Mouse (Mus musculus) liver, postnatal 0 days (tissue): ENCODE measurements around the gene Gm20388. TPM values are rescaled to one million over a fixed set of nuclear protein-coding genes. Genes with fewer than 3 reads are reported as not detected.

Experiments
- ATAC-seq: fragments of 200-750 bp; cut with Nextera tagmentation; 2 replicates; pipeline ENCODE4 v1.8.0; 2017; ENCODE audit warnings: mild to moderate bottlenecking, moderate library complexity
- DNase-seq: peaks from one replicate; pipeline ENCODE4 v3.0.0-alpha.2; 2016
- H3K27ac ChIP-seq: fragments of 300-500 bp; sonication (generic); 2 replicates; pipeline ENCODE4 v1.5.1; 2014; ENCODE audit warnings: antibody characterized with exemption, moderate library complexity, mild to moderate bottlenecking, low read depth
- H3K27me3 ChIP-seq: fragments of 300-500 bp; sonication (generic); 2 replicates; pipeline ENCODE4 v1.6.1; 2014; ENCODE audit warnings: low read length, control low read depth, mixed read lengths; ENCODE audit not compliant: insufficient read depth
- H3K36me3 ChIP-seq: fragments of 300-500 bp; sonication (generic); replicated peaks from 2 replicates; pipeline ENCODE4 v1.6.1; 2014; ENCODE audit warnings: mild to moderate bottlenecking, control low read depth, low read length, moderate library complexity, mixed read lengths; ENCODE audit not compliant: insufficient read depth
- H3K4me1 ChIP-seq: fragments of 300-500 bp; sonication (generic); 2 replicates; pipeline ENCODE4 v1.6.1; 2014; ENCODE audit warnings: antibody characterized with exemption, mild to moderate bottlenecking, control low read depth; ENCODE audit not compliant: insufficient read depth
- H3K4me2 ChIP-seq: fragments of 300-500 bp; sonication (generic); 2 replicates; pipeline ENCODE4 v1.6.1; 2014; ENCODE audit warnings: low read depth, mild to moderate bottlenecking, low read length, moderate library complexity, mixed read lengths
- H3K4me3 ChIP-seq: fragments of 300-500 bp; sonication (generic); 2 replicates; pipeline ENCODE4 v1.5.1; 2014; ENCODE audit warnings: low read depth, low read length
- H3K9ac ChIP-seq: fragments of 300-500 bp; sonication (generic); replicated peaks from 2 replicates; pipeline ENCODE4 v1.6.1; 2014; ENCODE audit warnings: mild to moderate bottlenecking, moderate library complexity
- H3K9me3 ChIP-seq: fragments of 300-500 bp; sonication (generic); 2 replicates; pipeline ENCODE4 v1.6.1; 2016; ENCODE audit warnings: mild to moderate bottlenecking, control low read depth, low read length, mixed read lengths
- CTCF ChIP-seq: sonication (generic); IDR thresholded peaks from 2 replicates; pipeline ENCODE4 v1.5.1; 2016; ENCODE audit warnings: antibody characterized with exemption, low read depth
- EP300 ChIP-seq: IDR thresholded peaks from 2 replicates; pipeline ENCODE4 v1.6.1; 2016; ENCODE audit warnings: antibody characterized with exemption, low read depth, mild to moderate bottlenecking
- WGBS: fragments of 180-500 bp; shearing (Covaris S2); extraction: QIAGEN DNeasy Blood & Tissue Kit; methylation state at CpG from one replicate; pipeline ENCODE4 v1.1.7; 2014; ENCODE audit not compliant: insufficient replicate concordance; 5-methylcytosine and 5-hydroxymethylcytosine counted together
- polyA plus RNA-seq: library from polyadenylated mRNA; unstranded; fragments of >200 nt; fragmentation: Nextera tagmentation; extraction: Ambion mirVana; gene quantifications from 2 replicates; pipeline ENCODE4 v1.2.1, GENCODE M21; 2015

Gene Gm20388
- polyA plus RNA-seq, 1 experiment from 2014 or later, result not detected

- H3K4me1 ChIP-seq, result peaks cover 6% of the 10 kb centered on the region; the same call in 1 of the 2 replicates
- no peaks in the 10 kb centered on the region for H3K9me3 ChIP-seq
- ATAC-seq, result no peak
- TF ChIP-seq EP300 (no peak), CTCF (no peak)
- H3K4me3 ChIP-seq, result no peak overlapping the region
- no peak overlapping the region for H3K4me2 ChIP-seq
- H3K36me3 ChIP-seq, result no peaks in the 10 kb centered on the region
- H3K27ac ChIP-seq, result no peak overlapping the region
- no peak overlapping the region for H3K9ac ChIP-seq
- WGBS, result 50% methylated on average over 19 of the region's 19 CpGs
- peaks cover 51% of the 10 kb centered on the region for H3K27me3 ChIP-seq
- DNase-seq, result no peak
These were observed 2831.8 kb downstream of the Gm20388 start for GRCm38 (mm10) chr8:122742471-122742870.

GRCm38 (mm10) chr8:122745022-122745749, 2834.5 kb downstream of the Gm20388 start:
- H3K4me2 ChIP-seq, result no peak overlapping the region
- no peak overlapping the region for H3K4me3 ChIP-seq
- H3K27ac ChIP-seq, result no peak overlapping the region
- H3K36me3 ChIP-seq, result no peaks in the 10 kb centered on the region
- TF ChIP-seq CTCF, result no peak
- TF ChIP-seq EP300, result no peak
- H3K9ac ChIP-seq, result no peak overlapping the region
- no peaks in the 10 kb centered on the region for H3K9me3 ChIP-seq
- DNase-seq (no peak), ATAC-seq (no peak)
- H3K27me3 ChIP-seq, result peaks cover 44% of the 10 kb centered on the region
- 47% methylated on average over 17 of the region's 17 CpGs for WGBS
- H3K4me1 ChIP-seq, result peaks cover 4% of the 10 kb centered on the region; the same call in 1 of the 2 replicates

GRCm38 (mm10) chr8:122745750-122746275, 2835.2 kb downstream of the Gm20388 start:
- no peak overlapping the region for H3K27ac ChIP-seq
- no peaks in the 10 kb centered on the region for H3K4me1 ChIP-seq
- H3K36me3 ChIP-seq, result no peaks in the 10 kb centered on the region
- peaks cover 42% of the 10 kb centered on the region for H3K27me3 ChIP-seq
- ATAC-seq (no peak), DNase-seq (no peak)
- H3K4me2 ChIP-seq, result no peak overlapping the region
- H3K9ac ChIP-seq, result no peak overlapping the region
- H3K9me3 ChIP-seq, result no peaks in the 10 kb centered on the region
- TF ChIP-seq CTCF (no peak), EP300 (no peak)
- 58% methylated on average over 16 of the region's 16 CpGs for WGBS
- H3K4me3 ChIP-seq, result no peak overlapping the region

- Histone ChIP-seq H3K4me1 (no peaks in the 10 kb centered on the region), H3K9me3 (no peaks in the 10 kb centered on the region), H3K9ac (no peak overlapping the region), H3K4me2 (no peak overlapping the region), H3K27me3 (peaks cover 37% of the 10 kb centered on the region; the same call in 1 of the 2 replicates), H3K27ac (no peak overlapping the region), H3K36me3 (no peaks in the 10 kb centered on the region), H3K4me3 (no peak overlapping the region)
- DNase-seq (no peak), ATAC-seq (no peak)
- WGBS, result 49% methylated on average over 7 of the region's 7 CpGs
- TF ChIP-seq EP300 (no peak), CTCF (no peak)
These were observed 2835.8 kb downstream of the Gm20388 start for GRCm38 (mm10) chr8:122746439-122746838.

- H3K4me3 ChIP-seq, result no peak overlapping the region
- H3K27ac ChIP-seq, result no peak overlapping the region
- ATAC-seq (no peak), DNase-seq (no peak)
- TF ChIP-seq CTCF, result no peak
- no peak for TF ChIP-seq EP300
- no peaks in the 10 kb centered on the region for H3K9me3 ChIP-seq
- peaks cover 25% of the 10 kb centered on the region; the same call in 1 of the 2 replicates for H3K27me3 ChIP-seq
- no peak overlapping the region for H3K9ac ChIP-seq
- H3K4me2 ChIP-seq, result no peak overlapping the region
- H3K36me3 ChIP-seq, result no peaks in the 10 kb centered on the region
- WGBS, result 73% methylated on average over 1 of the region's 1 CpGs
- no peaks in the 10 kb centered on the region for H3K4me1 ChIP-seq
These were observed 2837.2 kb downstream of the Gm20388 start for GRCm38 (mm10) chr8:122747825-122748224.

GRCm38 (mm10) chr8:122749333-122749958, 2838.8 kb downstream of the Gm20388 start:
- WGBS, result 56% methylated on average over 6 of the region's 6 CpGs
- ATAC-seq, result no peak
- H3K27me3 ChIP-seq, result peaks cover 17% of the 10 kb centered on the region; the same call in 1 of the 2 replicates

More at GRCm38 (mm10) chr8:122749333-122749958, 2838.8 kb downstream of the Gm20388 start:
- Histone ChIP-seq H3K9ac (no peak overlapping the region), H3K36me3 (no peaks in the 10 kb centered on the region), H3K27ac (no peak overlapping the region), H3K4me3 (no peak overlapping the region), H3K4me2 (no peak overlapping the region), H3K4me1 (no peaks in the 10 kb centered on the region), H3K9me3 (no peaks in the 10 kb centered on the region)
- TF ChIP-seq CTCF (no peak), EP300 (no peak)
- DNase-seq, result no peak
